Mouse (Mus musculus): Measurements from ENCODE around the gene Gm21093. TPM values are rescaled to one million over a fixed set of nuclear protein-coding genes. Genes with fewer than 3 reads are reported as not detected.
"Not testable (repeated sequence)": the region's sequence is repeated elsewhere in the genome, so short reads cannot be mapped to it uniquely, and the experiment has no call there.

Gene Gm21093
- polyA plus RNA-seq (2014; fragmentation: Nextera tagmentation; extraction: Ambion mirVana) = not detected in 2 replicates

DNA sequence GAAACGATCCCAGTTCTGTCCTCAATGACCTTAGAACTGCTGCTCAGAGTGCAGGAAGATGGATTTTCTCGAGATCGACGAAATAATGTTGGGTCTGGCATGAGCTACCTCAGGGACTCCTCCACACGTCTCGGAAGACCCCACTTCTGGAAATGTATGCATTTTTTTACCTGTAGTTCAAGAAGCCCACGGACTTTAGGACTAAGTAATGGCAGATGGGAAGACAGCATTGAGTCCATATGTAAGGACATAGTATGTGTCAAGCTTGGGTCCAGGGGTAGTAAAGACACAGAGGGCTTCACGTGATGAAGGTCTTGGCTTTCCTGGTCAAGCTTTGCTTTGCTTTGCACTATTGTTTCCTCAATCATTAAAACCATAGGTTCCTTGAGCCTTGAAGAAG, at the start of gene Gm21093:
TSS of gene Gm21093 (minus strand) at position 101 of the 400 bp plus-strand sequence.
- not testable (repeated sequence) for H3K9me3 ChIP-seq (ENCODE audit: control insufficient read depth, low read length); ATAC-seq (replicated peaks; ENCODE audit: low FRiP score); H3K9ac ChIP-seq (ENCODE audit: low read depth, low read length); H3K36me3 ChIP-seq (ENCODE audit: control insufficient read depth, insufficient read depth, low read length); H3K4me2 ChIP-seq; H3K4me3 ChIP-seq (ENCODE audit: low read depth, low read length); H3K27ac ChIP-seq (ENCODE audit: low read depth, low read length); H3K27me3 ChIP-seq (replicated peaks; ENCODE audit: control insufficient read depth, insufficient read depth, low read length); H3K4me1 ChIP-seq (replicated peaks; ENCODE audit: control insufficient read depth, insufficient read depth, low read length); DNase-seq (ENCODE audit: low spot score)
- no CpG with 5 or more reads among the region's 8 CpGs for WGBS

Other genes starting within 250 kb of the Gm21093 start
- 0.22 TPM in 1 of 2 replicates, not detected in the other for gene Gm21541, start 131.1 kb downstream of the Gm21093 start, polyA plus RNA-seq (2014; fragmentation: Nextera tagmentation; extraction: Ambion mirVana)
- gene Gm20878, start 93.2 kb downstream of the Gm21093 start, polyA plus RNA-seq (2014; fragmentation: Nextera tagmentation; extraction: Ambion mirVana) = 0.37 and 1.4 TPM in 2 replicates
- gene Fam205a4, start 68.7 kb downstream of the Gm21093 start, polyA plus RNA-seq (2014; fragmentation: Nextera tagmentation; extraction: Ambion mirVana) = 0.04 and 0.16 TPM in 2 replicates
- not detected in 2 replicates for gene Gm3893, start 56.5 kb upstream of the Gm21093 start, polyA plus RNA-seq (2014; fragmentation: Nextera tagmentation; extraction: Ambion mirVana)
- not detected in 2 replicates for gene Gm13304, start 80.1 kb upstream of the Gm21093 start, polyA plus RNA-seq (2014; fragmentation: Nextera tagmentation; extraction: Ambion mirVana)
- not detected in 2 replicates for gene Gm13306, start 118.7 kb upstream of the Gm21093 start, polyA plus RNA-seq (2014; fragmentation: Nextera tagmentation; extraction: Ambion mirVana)
- 0.33 and 0.42 TPM in 2 replicates for gene Gm13305, start 133.9 kb upstream of the Gm21093 start, polyA plus RNA-seq (2014; fragmentation: Nextera tagmentation; extraction: Ambion mirVana)
- not detected in 2 replicates for gene Gm10600, start 205.9 kb upstream of the Gm21093 start, polyA plus RNA-seq (2014; fragmentation: Nextera tagmentation; extraction: Ambion mirVana)
- not detected in 2 replicates for gene Ccl21b, start 221.0 kb upstream of the Gm21093 start, polyA plus RNA-seq (2014; fragmentation: Nextera tagmentation; extraction: Ambion mirVana)

Data from liver, embryonic 11.5 days (tissue).